11 mouse cellular contexts compared by ENCODE assay signal in genomic region chr14:79521471-79522117, GRCm38 (mm10). TPM values are rescaled to one million over a fixed set of nuclear protein-coding genes. Genes with fewer than 3 reads are reported as not detected.
A peak's percentile ranks its signal among the peaks of the same experiment; 100 is the strongest.
DNase-seq lines count a peak whose midpoint lies in the region; ATAC-seq and TF ChIP-seq lines count a peak whose summit lies in the region.
"Had no signal": no experiment of that assay in that cellular context is flagged by ENCODE, and none has a peak within 500 bp of the region (broad histone marks: within the 10 kb centered on the region; RNA-seq: fewer than 3 reads in every experiment).

No protein-coding gene starts in this region.

- H3K4me3 ChIP-seq in heart, adult 2 months: no peak overlapping the region
- no peak overlapping the region for H3K4me3 ChIP-seq in heart, embryonic 10.5 days
- no peak overlapping the region for H3K4me3 ChIP-seq in lung, postnatal 0 days (ENCODE audit: low read depth, low read length)
- peak overlapping the region; percentile 9 for H3K4me3 ChIP-seq in liver, embryonic 12.5 days
- H3K4me3 ChIP-seq: forebrain, embryonic 13.5 days; hindbrain, embryonic 12.5 days; limb, embryonic 10.5 days had no signal

- no peaks in the 10 kb centered on the region for H3K9me3 ChIP-seq in heart, embryonic 10.5 days
- no peaks in the 10 kb centered on the region for H3K9me3 ChIP-seq in lung, postnatal 0 days (ENCODE audit: low read length)
- no peaks in the 10 kb centered on the region for H3K9me3 ChIP-seq in liver, embryonic 12.5 days (replicated peaks)
- H3K9me3 ChIP-seq: forebrain, embryonic 13.5 days; hindbrain, embryonic 12.5 days; limb, embryonic 10.5 days had no signal

- 0 out of 2 replicates have a peak, but pooled peaks have one; percentile 43 for ATAC-seq in lung, postnatal 0 days
- peak; percentile 36; the same call in 1 of the 2 replicates for ATAC-seq in liver, embryonic 12.5 days
- ATAC-seq: forebrain, embryonic 13.5 days had no signal

- peaks cover 19% of the 10 kb centered on the region for H3K4me1 ChIP-seq in heart, adult 2 months (ENCODE audit: control insufficient read depth, insufficient read depth, low read length)
- peaks cover 9% of the 10 kb centered on the region; the same call in 1 of the 2 replicates for H3K4me1 ChIP-seq in heart, embryonic 10.5 days
- peaks cover 34% of the 10 kb centered on the region; the same call in 1 of the 2 replicates for H3K4me1 ChIP-seq in lung, postnatal 0 days (ENCODE audit: insufficient read depth, low read depth, low read length)
- peaks cover 73% of the 10 kb centered on the region for H3K4me1 ChIP-seq in liver, embryonic 12.5 days
- H3K4me1 ChIP-seq: hindbrain, embryonic 12.5 days; limb, embryonic 10.5 days had no signal

- 30% methylated on average over 6 of the region's 6 CpGs for WGBS in heart, adult 2 months
- 67% methylated on average over 6 of the region's 6 CpGs for whole genome bisulfite sequencing in heart, embryonic 10.5 days
- WGBS in lung, postnatal 0 days: 38% methylated on average over 6 of the region's 6 CpGs
- WGBS in liver, embryonic 12.5 days (ENCODE audit: insufficient replicate concordance): 18% methylated on average over 6 of the region's 6 CpGs

- no peak for DNase-seq in heart, adult 2 months
- DNase-seq in heart, embryonic 10.5 days (ENCODE audit: low spot score): no peak
- no peak for DNase-seq in lung, postnatal 0 days (ENCODE audit: low spot score)
- no peak for DNase-seq in lung, postnatal 14 days
- peak; percentile 61 for DNase-seq in thymus, postnatal 25 days
- DNase-seq in cerebellum, postnatal 10 days: no peak
- DNase-seq in layer of hippocampus, adult 9-11 months: no peak

- no peak for TF ChIP-seq CTCF in heart, adult 2 months (IDR thresholded peaks at IDR 0.05)
- no peak for TF ChIP-seq CTCF in lung, postnatal 0 days (IDR thresholded peaks at IDR 0.05)

- no peaks in the 10 kb centered on the region for H3K27me3 ChIP-seq in heart, adult 2 months (ENCODE audit: control insufficient read depth, insufficient read depth, low read length)
- H3K27me3 ChIP-seq in heart, embryonic 10.5 days (ENCODE audit: insufficient read depth, poor library complexity, severe bottlenecking): no peaks in the 10 kb centered on the region
- no peaks in the 10 kb centered on the region for H3K27me3 ChIP-seq in lung, postnatal 0 days (replicated peaks; ENCODE audit: insufficient read depth, low read length)
- no peaks in the 10 kb centered on the region for H3K27me3 ChIP-seq in liver, embryonic 12.5 days (replicated peaks)
- H3K27me3 ChIP-seq: forebrain, embryonic 13.5 days; hindbrain, embryonic 12.5 days had no signal

- intact Hi-C loops in heart, adult 2 months (cut with DNase I): no loop called here

- peaks cover 29% of the 10 kb centered on the region for H3K36me3 ChIP-seq in heart, adult 2 months (ENCODE audit: control insufficient read depth, insufficient read depth, low read length)
- no peaks in the 10 kb centered on the region for H3K36me3 ChIP-seq in heart, embryonic 10.5 days
- no peaks in the 10 kb centered on the region; the same call in 1 of the 2 replicates for H3K36me3 ChIP-seq in lung, postnatal 0 days (ENCODE audit: insufficient read depth, low read length)
- H3K36me3 ChIP-seq in liver, embryonic 12.5 days: 0 out of 2 replicates have a peak, but pooled peaks cover 6% of the 10 kb centered on the region
- H3K36me3 ChIP-seq: hindbrain, embryonic 12.5 days; limb, embryonic 10.5 days had no signal

- peaks cover 14% of the 10 kb centered on the region for H3K79me2 ChIP-seq in heart, adult 2 months (replicated peaks; ENCODE audit: control insufficient read depth, insufficient read depth, low read length)

- no peak overlapping the region for H3K9ac ChIP-seq in heart, adult 2 months (ENCODE audit: low read depth, low read length)
- H3K9ac ChIP-seq in lung, postnatal 0 days (replicated peaks; ENCODE audit: low read depth): no peak overlapping the region
- peak overlapping the region; percentile 53 for H3K9ac ChIP-seq in liver, embryonic 12.5 days
- H3K9ac ChIP-seq: forebrain, embryonic 13.5 days; hindbrain, embryonic 12.5 days had no signal

- peak overlapping the region; percentile 44 for H3K27ac ChIP-seq in heart, adult 2 months
- H3K27ac ChIP-seq in heart, embryonic 10.5 days: no peak overlapping the region
- H3K27ac ChIP-seq in lung, postnatal 0 days (ENCODE audit: low read length): peak overlapping the region; percentile 34
- H3K27ac ChIP-seq in liver, embryonic 12.5 days: peak overlapping the region; percentile 86
- H3K27ac ChIP-seq: forebrain, embryonic 13.5 days; hindbrain, embryonic 12.5 days; limb, embryonic 10.5 days had no signal

- no peak for TF ChIP-seq EP300 in heart, adult 2 months (IDR thresholded peaks at IDR 0.05; ENCODE audit: insufficient read depth, low read depth, low read length)
- TF ChIP-seq EP300 in lung, postnatal 0 days (IDR thresholded peaks at IDR 0.05): no peak

- no peak overlapping the region for H3K4me2 ChIP-seq in lung, postnatal 0 days (replicated peaks; ENCODE audit: low read depth, low read length)
- H3K4me2 ChIP-seq in liver, embryonic 12.5 days: peak overlapping the region; percentile 47
- H3K4me2 ChIP-seq: forebrain, embryonic 13.5 days; hindbrain, embryonic 12.5 days had no signal

- TF ChIP-seq POLR2A in heart, adult 2 months (IDR thresholded peaks at IDR 0.05; ENCODE audit: insufficient read depth, low read depth, low read length): no peak

RNA-seq across cellular contexts. Expression of gene Wbp4, which starts 40.3 kb away (rescaled TPM):
- 10 to 100 TPM; 22.0 to 22.7 TPM for total RNA-seq in heart, adult 2 months (2021)
- 3.7 and 7.0 TPM in 2 replicates for polyA plus RNA-seq in heart, adult 2 months (2012; rRNA removed)
- 28.4 and 33.6 TPM in 2 replicates for polyA plus RNA-seq in heart, embryonic 10.5 days (2016; fragmentation: Nextera tagmentation; extraction: Ambion mirVana)
- polyA plus RNA-seq in lung, postnatal 0 days (2015; fragmentation: Nextera tagmentation; extraction: Ambion mirVana): 35.8 and 37.6 TPM in 2 replicates
- polyA plus RNA-seq in liver, embryonic 12.5 days (2016; fragmentation: Nextera tagmentation; extraction: Ambion mirVana): 22.4 and 23.5 TPM in 2 replicates

RNA-seq across cellular contexts. Expression of gene Elf1, which starts 40.6 kb away (rescaled TPM):
- total RNA-seq in heart, adult 2 months (2021): 10 to 100 TPM; 13.3 to 13.7 TPM
- polyA plus RNA-seq in heart, adult 2 months (2012; rRNA removed): 6.6 and 11.3 TPM in 2 replicates
- polyA plus RNA-seq in heart, embryonic 10.5 days (2016; fragmentation: Nextera tagmentation; extraction: Ambion mirVana): 7.4 and 7.5 TPM in 2 replicates
- 21.0 and 25.7 TPM in 2 replicates for polyA plus RNA-seq in lung, postnatal 0 days (2015; fragmentation: Nextera tagmentation; extraction: Ambion mirVana)
- polyA plus RNA-seq in liver, embryonic 12.5 days (2016; fragmentation: Nextera tagmentation; extraction: Ambion mirVana): 18.9 and 21.2 TPM in 2 replicates
